Mouse (Mus musculus): ENCODE data around the gene Try10.
"Not testable (repeated sequence)": the region's sequence is repeated elsewhere in the genome, so short reads cannot be mapped to it uniquely, and the experiment has no call there.

Gene Try10

GRCm38 (mm10) chr6:41353932-41354331, at the start of gene Try10:
Gene Try10 (plus strand): TSS chr6:41354105.
- no peak for DNase-seq (ENCODE audit: low spot score)

- DNase-seq (ENCODE audit: low spot score), result not testable (repeated sequence)
Observed at GRCm38 (mm10) chr6:41316741-41317140, 37.2 kb upstream of the Try10 start, which contains the start of gene Try5. Gene Try5 (minus strand): TSS chr6:41316841.

- DNase-seq (ENCODE audit: low spot score), result not testable (repeated sequence)
Observed at GRCm38 (mm10) chr6:41373772-41374171, 19.9 kb downstream of the Try10 start.

GRCm38 (mm10) chr6:41377578-41377977, 23.7 kb downstream of the Try10 start, which contains the start of gene Prss3:
Gene Prss3 (minus strand): TSS chr6:41377678.
- not testable (repeated sequence) for DNase-seq (ENCODE audit: low spot score)

- DNase-seq (ENCODE audit: low spot score), result no peak
Observed at GRCm38 (mm10) chr6:41386781-41387180, 32.9 kb downstream of the Try10 start.

GRCm38 (mm10) chr6:41391640-41392039, 37.7 kb downstream of the Try10 start:
- DNase-seq (ENCODE audit: low spot score), result not testable (repeated sequence)

GRCm38 (mm10) chr6:41392056-41392455, 38.2 kb downstream of the Try10 start, which contains the start of gene Gm5771:
Gene Gm5771 (plus strand): TSS chr6:41392356.
- DNase-seq (ENCODE audit: low spot score), result not testable (repeated sequence)
